Mouse (Mus musculus) liver, adult (tissue): Measurements from ENCODE around the gene Gnas.
A peak's percentile ranks its signal among the peaks of the same experiment; 100 is the strongest.

Experiments
- GATA4 ChIP-seq: IDR thresholded peaks from 2 replicates; pipeline ENCODE4 v1.6.1; 2014; ENCODE audit warnings: mild to moderate bottlenecking, low read length; ENCODE audit not compliant: insufficient replicate concordance

Gene Gnas

DNA sequence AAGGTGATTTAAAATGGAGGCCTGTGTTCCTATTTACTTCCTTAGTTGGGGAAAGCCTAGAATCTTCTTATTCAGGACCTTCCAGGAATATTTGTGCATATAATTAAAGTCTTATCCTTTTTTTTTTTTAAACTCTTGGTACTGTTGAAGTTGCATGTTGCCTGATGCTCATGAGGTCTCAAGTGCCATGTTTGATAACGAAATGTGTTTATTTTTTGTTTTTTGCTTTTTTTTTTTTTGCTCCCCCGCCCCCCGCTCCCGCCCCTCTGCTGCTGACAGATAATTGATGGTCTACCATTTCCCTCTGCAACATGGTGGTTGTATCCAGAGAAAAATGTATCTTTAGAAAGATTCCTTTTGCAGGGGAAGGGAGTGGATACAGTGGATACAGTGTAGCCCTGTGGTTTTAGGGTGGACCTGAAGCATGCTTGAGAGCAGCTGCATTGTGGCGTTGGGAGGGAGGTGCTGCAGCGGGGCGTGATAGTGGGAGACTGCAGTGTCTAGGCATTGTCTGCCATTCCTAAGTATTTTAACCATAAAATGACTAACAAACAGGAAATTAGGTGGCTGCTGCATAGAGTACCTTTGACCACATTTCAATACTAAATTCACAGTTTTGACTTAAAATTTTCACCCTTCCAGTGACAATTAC lies 49.2 kb downstream of the Gnas start:
- TF ChIP-seq GATA4: no peak

DNA sequence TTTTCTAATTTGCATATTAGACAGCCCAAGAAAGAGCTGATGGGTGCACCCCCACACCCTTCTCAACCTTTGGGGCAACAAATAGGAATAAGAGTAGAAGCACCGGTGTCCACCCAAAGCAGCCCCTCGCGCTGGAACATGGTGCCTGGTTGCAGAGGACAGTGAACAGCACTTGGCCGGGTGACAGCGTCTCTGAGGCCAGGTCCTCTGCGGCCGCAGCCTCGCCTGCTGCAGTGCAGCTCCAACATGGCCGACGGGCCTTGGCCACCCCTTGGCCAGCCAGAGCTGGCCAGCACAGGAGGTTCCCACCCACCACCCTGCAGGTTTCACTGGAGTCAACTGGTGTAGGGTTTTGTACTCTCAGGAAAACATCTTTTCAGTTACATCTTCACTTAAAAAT lies 50.3 kb downstream of the Gnas start:
- no peak for TF ChIP-seq GATA4

DNA sequence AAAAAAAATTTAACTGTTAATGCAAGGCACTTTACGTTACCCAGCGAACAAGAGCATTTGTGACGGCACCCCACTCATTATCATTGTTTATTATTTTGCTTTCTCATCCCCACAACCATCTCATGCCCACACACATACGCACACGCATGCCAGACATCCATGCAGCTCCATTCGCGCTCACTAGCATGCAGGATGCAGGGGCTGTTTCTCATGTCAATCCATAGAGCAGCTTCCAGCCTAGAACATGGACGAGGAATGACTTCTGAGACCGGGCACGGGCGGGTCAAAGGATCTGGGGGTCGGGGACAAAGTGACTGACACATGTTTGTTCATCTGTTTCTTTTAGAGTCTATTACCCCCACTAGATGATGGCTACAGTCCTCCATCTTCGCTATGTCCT lies 53.2 kb downstream of the Gnas start:
- TF ChIP-seq GATA4: no peak

DNA sequence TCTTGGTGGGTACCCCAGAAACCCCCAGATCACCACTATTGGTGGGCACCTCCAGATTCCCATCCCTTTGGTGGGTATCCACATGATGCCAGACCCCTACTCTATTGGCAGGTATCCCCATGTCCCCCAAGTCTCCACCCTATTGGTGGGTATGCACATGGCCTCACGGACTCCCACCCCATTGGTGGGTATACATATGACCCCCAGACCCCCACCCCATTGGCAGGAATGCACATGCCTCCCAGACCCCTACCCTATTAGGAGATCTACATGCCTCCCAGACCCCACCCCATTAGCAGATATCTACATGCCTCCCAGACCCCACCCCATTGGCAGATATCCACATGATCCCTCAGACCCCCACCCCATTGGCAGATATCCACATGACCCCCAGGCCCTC lies 55.6 kb downstream of the Gnas start:
- TF ChIP-seq GATA4: no peak

DNA sequence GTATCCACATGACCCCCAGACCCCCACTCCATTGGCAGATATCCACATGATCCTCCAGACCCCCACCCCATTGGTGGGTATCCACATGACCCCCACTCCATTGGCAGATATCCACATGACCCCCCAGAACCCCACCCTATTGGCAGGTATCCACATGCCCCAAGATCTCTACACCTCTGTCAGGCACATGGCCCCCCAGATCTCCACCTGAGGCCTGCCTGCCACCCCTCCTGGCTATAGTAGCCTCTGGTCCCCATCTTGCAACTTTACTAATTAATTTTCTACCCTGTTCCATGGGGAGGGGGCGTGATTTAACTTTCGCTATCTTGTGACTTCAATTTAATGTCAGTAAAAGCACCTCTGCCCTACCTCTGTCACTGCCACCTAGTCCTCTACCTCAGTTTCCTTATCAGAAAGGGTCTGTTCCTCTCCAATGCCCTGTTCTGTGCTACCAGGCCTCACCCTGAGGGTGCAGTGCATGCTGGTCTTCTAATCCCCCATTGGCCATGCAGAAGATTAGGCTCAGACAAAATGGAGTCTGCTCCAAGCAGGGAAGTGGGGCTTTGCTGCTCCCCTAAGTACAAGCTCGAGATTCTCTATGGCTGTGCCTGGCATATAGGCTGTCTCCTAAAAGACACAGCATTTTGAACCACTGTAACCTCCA lies 56.2 kb downstream of the Gnas start:
- TF ChIP-seq GATA4: no peak

DNA sequence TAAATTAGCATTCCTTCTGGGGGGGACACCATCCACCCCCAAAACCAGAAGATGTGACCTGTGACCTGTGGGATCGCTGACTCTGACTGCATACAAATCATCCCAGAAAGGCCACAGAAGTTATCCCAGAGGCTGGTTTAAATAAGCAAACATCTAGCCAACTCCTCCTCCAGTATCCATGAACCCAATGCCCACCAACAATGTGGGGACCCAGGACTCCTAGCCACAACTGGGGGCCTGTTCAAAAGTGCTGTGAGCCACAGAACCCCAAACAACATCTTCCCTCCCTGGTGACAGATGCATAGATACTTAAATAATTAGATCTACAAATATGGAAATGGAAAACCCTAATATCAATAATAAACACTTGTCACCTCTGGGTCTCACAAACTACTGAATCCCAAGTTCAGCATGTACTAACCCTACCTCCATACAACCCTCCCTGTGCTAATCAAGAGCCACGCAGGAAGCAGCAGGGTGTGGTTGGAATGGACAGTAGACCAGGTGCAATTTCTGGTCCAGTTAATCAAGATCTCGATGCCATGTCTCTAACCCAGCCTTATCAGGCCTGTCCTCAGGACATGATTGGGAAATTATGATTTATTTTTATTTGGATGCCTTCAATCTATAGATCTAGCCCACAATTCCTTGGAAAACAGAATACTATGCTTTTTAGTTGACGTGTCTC lies 56.9 kb downstream of the Gnas start:
- no peak for TF ChIP-seq GATA4

DNA sequence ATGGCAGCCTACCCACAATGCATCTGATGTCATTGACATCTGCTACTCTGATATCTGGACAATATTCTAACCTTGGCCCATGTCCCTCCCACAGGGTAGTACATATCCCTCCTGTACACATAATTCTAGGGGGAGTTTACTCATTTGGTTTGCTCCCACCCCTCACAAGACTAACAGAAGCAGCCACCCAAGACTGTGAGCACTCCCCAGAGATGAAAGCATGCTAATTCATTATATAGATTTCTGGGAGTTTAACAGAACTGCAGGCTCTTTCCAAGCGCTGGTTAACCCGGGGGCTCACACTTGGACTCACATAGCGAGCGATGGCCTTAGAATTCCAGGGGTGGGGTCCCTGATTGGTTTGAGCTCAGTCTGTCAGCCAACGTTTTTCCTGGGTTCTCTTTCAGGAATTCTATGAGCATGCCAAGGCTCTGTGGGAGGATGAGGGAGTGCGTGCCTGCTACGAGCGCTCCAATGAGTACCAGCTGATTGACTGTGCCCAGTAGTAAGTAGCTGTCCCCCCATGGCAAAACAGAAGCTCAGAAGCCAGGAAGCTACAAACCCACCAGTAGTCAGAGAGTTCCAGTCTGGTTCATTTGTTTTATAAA lies 58.8 kb downstream of the Gnas start:
- no peak for TF ChIP-seq GATA4

DNA sequence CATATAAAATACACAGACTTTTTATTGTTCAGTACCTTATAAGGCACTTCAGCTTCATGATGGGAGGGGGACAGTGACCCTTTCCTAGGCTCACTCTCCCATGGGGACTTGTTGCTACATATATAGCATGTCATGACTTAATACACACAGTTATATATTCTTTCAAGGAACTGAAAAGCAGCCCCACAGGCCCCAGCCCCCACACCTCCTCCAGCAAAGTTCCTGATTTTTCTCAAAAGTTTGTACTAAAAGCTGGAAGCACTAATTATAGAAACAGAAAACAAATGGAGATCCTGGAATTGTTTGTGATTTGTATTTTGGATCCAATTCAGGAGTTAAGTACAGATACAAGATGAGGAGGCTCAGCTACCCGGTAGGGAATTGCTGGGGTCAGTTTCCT lies 59.4 kb downstream of the Gnas start:
- TF ChIP-seq GATA4: peak; percentile 13; the same call in 1 of the 2 replicates

DNA sequence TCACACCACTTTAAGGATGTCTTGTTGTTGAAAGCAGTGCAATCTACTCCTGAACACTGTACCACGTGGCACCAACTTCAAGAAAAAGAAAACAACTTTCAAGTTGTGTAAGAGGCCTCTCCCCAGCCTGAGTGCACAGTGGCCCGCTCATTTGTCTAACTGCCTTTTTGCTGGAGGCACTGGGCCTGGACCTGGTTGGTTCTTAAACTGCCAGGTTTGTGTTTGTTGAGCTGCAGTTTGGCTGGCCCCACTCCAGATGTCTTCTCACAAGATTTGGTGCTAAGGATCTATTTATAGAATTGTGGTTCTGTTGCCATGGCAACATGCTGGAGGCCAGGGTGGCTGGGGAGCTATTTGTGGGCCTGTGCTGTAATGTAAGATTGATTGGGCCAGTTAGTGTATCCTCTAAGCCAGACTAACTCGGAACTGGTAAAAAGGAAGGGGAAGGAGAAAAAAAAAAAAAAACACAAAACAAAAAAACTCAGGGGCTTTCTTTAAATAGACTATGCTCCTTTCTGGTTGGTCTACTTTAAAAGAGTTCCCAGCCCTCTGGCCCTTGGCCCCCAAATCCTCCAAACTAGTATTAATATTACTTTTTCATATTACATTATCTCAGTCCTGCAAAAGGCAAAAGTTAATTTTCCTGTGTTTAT lies 60.0 kb downstream of the Gnas start:
- no peak for TF ChIP-seq GATA4

DNA sequence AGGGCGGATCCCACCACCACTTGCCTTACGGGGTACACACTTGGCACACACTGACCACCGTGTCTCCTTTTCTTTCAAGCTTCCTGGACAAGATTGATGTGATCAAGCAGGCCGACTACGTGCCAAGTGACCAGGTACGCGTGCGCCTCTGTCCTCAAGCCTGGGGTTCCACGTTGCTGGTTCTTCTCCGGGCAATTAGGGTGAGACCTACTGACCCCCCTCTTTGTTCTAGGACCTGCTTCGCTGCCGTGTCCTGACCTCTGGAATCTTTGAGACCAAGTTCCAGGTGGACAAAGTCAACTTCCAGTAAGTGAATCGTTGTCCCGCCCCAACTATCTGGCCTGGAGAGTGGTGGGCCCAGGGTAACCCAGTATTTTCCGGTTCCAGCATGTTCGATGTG lies 60.9 kb downstream of the Gnas start:
- no peak for TF ChIP-seq GATA4

DNA sequence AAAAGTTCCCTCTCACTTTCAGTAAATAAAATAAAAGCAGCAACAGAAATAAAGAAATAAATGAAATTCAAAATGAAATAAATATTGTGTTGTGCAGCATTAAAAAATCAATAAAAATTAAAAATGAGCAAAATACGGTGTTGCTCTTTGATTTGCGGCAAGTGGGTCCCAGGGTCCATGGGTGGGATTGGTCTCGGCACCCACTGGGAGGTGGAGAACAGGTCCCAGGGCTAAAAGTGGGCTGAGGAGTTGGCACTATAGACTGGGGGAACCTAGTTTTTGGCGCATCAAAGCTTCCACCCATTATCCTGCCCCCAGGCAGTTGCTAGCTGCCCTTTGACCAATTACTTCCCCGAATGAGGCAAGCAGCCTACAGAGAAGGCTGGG lies 62.5 kb downstream of the Gnas start, which contains the start of gene Gm20721:
TSS of gene Gm20721 (minus strand) at position 101 of the 387 bp plus-strand sequence.
- TF ChIP-seq GATA4: no peak

DNA sequence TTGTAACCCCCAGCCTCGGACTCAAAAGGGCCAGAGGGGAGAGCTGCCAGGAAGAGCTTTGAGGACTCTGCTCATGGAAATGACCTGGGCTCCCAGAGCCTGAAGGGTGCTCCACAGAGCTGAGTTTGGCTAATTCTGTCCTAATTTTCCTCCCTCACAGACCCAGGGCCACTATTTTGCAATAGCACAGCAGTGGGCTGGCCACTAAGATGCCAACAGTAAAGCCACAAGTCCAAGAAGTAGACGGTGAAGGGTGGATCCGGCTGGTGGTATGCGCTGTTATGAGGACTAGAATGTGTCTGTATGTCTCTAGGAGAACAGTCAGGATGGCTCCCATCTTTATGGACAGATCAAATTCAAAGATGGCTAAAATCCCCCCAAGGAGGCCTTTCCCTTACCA lies 74.4 kb downstream of the Gnas start:
- TF ChIP-seq GATA4: no peak

DNA sequence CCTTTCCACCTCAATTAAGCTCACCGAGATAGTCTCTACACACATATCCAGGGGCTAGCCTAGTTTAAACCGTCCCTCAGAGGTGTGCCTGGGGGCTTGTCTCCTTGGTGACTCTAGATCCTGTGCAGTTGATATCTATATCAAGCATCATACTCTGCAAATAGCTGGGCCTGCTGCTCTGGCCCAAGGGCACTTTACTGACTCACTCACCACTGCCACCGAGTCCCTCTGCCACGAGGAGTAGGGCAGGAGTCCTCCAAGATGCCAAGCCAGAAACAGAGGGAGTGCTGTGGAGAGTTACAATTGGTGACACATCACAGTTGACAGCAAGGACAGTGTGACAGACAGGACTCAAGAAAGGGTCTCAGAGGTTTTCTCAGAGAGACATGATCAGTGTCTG lies 75.5 kb downstream of the Gnas start:
- TF ChIP-seq GATA4: no peak

DNA sequence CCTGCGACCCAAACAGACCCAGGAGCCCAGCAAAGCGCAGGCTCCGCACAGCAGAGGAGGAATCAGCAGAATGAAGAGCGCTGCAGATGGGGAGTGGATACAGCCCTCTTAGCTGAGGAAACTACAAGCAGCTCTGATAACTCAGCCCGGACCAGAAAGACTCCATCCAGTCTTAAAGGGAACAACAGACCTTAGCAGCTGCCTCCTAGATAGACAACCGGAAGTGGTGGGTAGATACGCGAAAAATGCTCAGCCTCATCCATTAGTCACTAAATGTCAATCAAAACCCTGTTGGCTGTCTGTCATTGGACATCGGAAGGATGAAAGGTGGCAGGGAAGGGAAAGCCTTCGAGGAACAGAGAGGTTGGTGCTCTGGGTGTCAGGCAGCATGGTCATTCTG lies 82.5 kb downstream of the Gnas start:
- no peak for TF ChIP-seq GATA4

DNA sequence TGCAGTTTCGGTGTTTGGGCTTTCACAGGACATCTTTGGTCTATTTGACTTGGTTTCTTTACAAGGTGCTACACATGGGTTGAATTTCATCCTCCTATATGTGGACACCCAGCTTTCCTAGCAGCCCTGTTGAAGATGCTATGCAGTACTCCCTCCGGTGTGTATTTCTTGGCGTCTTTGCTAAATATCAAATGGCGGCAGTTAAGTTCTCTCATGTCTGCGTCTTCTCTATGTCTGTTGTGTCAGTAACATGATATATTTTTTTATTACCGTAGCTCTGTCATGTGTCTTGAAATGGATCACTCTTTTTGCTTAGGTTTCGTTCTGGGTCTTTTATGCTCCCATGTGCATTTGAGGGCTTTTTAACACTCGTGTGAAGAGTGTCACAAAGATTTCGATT lies 96.9 kb downstream of the Gnas start:
- no peak for TF ChIP-seq GATA4
